Mouse (Mus musculus): ENCODE results near the gene Smoc1.

DNA sequence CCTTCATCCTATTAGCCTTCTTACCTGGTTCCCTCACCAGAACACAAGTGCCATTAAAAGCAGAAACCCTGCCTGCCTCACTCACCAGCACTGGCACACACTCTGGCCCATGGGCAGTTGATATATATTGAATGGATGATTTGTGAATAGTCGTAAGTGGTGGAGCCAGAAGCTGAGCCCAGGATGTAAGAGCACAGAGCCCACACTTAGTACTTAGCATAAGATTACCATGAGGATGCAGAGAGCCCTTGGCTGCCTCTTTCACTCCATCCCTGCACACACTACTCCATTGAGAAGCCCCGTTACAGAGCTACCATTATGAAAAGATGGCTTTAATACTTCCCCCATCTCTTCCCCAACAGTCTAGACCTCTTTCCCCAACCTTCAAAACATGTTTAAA, 198.2 kb downstream of the Smoc1 start:
- TF ChIP-seq POLR2AphosphoS2 (IDR thresholded peaks at IDR 0.05; ENCODE audit: insufficient read length, low read depth) (no peak), E2F4 (IDR thresholded peaks at IDR 0.05; ENCODE audit: insufficient read depth) (no peak), POLR2A (IDR thresholded peaks at IDR 0.05; ENCODE audit: insufficient read length, low read depth) (no peak), USF1 (IDR thresholded peaks at IDR 0.05; ENCODE audit: low read depth) (no peak)
